Mouse (Mus musculus): ENCODE results near the gene Arpc1b. TPM values are rescaled to one million over a fixed set of nuclear protein-coding genes. Genes with fewer than 3 reads are reported as not detected.

Arpc1b gene
- 326 TPM for total RNA-seq (2023)

GRCm38 (mm10) chr5:145114071-145114605, at the start of gene Arpc1b:
Gene Arpc1b (plus strand): TSS chr5:145114215.

GRCm38 (mm10) chr5:145083632-145084451, 30.2 kb upstream of the Arpc1b start, which contains the start of the genes Arpc1a and Kpna7:
Gene Arpc1a (plus strand): TSS chr5:145083830.
Gene Kpna7 (minus strand): TSS chr5:145084030.

GRCm38 (mm10) chr5:145139571-145140519, 25.8 kb downstream of the Arpc1b start, which contains the start of the genes Pdap1 and Bud31:
Gene Pdap1 (minus strand): TSS chr5:145140238.
Gene Bud31 (plus strand): TSS chr5:145140362.

DNA sequence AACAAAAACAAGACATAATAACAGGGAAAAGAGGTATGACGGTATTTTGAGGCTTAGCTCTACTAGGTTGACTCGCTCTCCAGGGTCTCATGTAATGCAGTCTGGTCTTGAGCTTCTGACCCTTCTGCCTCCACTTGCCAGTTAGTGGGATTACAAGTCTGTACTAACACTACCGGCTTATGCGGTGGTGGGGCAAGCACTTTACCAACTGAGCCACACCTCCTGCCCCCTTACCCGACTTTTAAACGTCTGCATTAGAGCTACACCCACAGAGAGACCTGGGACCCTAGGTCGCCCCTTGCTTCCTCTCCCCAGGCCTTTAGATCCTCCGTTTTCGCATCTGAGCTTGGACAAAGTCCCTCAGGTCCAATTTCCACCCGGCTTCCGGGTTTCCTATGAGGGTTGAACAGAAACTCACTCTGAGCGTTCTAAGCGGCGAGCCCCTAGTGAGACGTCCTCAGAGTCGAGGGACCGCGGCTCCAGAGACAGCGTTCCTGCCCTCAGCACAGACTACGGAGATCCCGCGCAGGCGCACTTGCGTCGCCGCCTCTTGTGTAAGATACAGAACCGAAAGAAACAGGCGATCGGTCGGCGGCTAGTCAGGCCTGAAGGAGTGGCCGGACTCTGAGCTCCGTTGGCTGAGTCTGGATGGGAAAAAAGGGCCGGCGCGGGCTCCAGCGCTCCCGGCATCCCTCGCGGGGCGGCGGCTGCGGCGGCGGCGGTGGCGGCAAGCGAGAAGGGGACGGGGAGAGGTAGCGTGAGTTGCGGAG, 52.7 kb downstream of the Arpc1b start, which contains the start of the genes Ptcd1 and Cpsf4:
Gene Ptcd1 (minus strand): TSS at position 573 of the 770 bp plus-strand sequence.
Gene Cpsf4 (plus strand): TSS at position 678 of the 770 bp plus-strand sequence.

Other genes with a start within 250 kb of the Arpc1b start
- gene Smurf1, start 148.4 kb upstream of the Arpc1b start, total RNA-seq (2023): 60.8 TPM
- gene Gm4871, start 81.5 kb upstream of the Arpc1b start, total RNA-seq (2023): not detected
- gene 1700018F24Rik, start 71.2 kb upstream of the Arpc1b start, total RNA-seq (2023): not detected
- 102 TPM for gene Arpc1a, start 30.4 kb upstream of the Arpc1b start, total RNA-seq (2023)
- gene Kpna7, start 30.2 kb upstream of the Arpc1b start, total RNA-seq (2023): not detected
- 40.9 TPM for gene Pdap1, start 26.0 kb downstream of the Arpc1b start, total RNA-seq (2023)
- gene Bud31, start 26.1 kb downstream of the Arpc1b start, total RNA-seq (2023): 215 TPM
- gene Ptcd1, start 52.9 kb downstream of the Arpc1b start, total RNA-seq (2023): 19.4 TPM
- gene Cpsf4, start 53.0 kb downstream of the Arpc1b start, total RNA-seq (2023): 45.6 TPM
- 141 TPM for gene Atp5j2, start 77.8 kb downstream of the Arpc1b start, total RNA-seq (2023)
- 50.7 TPM for gene Zkscan14, start 87.7 kb downstream of the Arpc1b start, total RNA-seq (2023)
- gene Zkscan5, start 90.3 kb downstream of the Arpc1b start, total RNA-seq (2023): 11.2 TPM
- gene Zfp655, start 117.5 kb downstream of the Arpc1b start, total RNA-seq (2023): 81.9 TPM
- 41.5 TPM for gene Zscan25, start 166.3 kb downstream of the Arpc1b start, total RNA-seq (2023)
- not detected for gene Cyp3a57, start 231.1 kb downstream of the Arpc1b start, total RNA-seq (2023)